Mouse (Mus musculus) heart, embryonic 10.5 days (tissue): ENCODE data around the gene Med15. TPM values are rescaled to one million over a fixed set of nuclear protein-coding genes. Genes with fewer than 3 reads are reported as not detected.
A peak's percentile ranks its signal among the peaks of the same experiment; 100 is the strongest.

Experiments used
- DNase-seq: peaks from one replicate; pipeline ENCODE4 v3.0.0-alpha.2; 2017; ENCODE audit warnings: low spot score
- H3K27ac ChIP-seq: fragments of 300-500 bp; sonication (generic); 2 replicates; pipeline ENCODE4 v1.5.1; 2016; ENCODE audit warnings: mild to moderate bottlenecking
- H3K27me3 ChIP-seq: fragments of 300-500 bp; sonication (generic); 2 replicates; pipeline ENCODE4 v1.6.1; 2016; ENCODE audit warnings: mild to moderate bottlenecking; ENCODE audit not compliant: poor library complexity, insufficient read depth, severe bottlenecking
- H3K36me3 ChIP-seq: fragments of 300-500 bp; sonication (generic); 2 replicates; pipeline ENCODE4 v1.6.1; 2016; ENCODE audit warnings: mild to moderate bottlenecking, moderate library complexity
- H3K4me1 ChIP-seq: fragments of 300-500 bp; sonication (generic); 2 replicates; pipeline ENCODE4 v1.6.1; 2016; ENCODE audit warnings: mild to moderate bottlenecking
- H3K4me3 ChIP-seq: fragments of 300-500 bp; sonication (generic); 2 replicates; pipeline ENCODE4 v1.5.1; 2016; ENCODE audit warnings: mild to moderate bottlenecking, moderate library complexity
- H3K9me3 ChIP-seq: fragments of 300-500 bp; sonication (generic); 2 replicates; pipeline ENCODE4 v1.6.1; 2016; ENCODE audit warnings: mild to moderate bottlenecking, moderate library complexity
- WGBS: fragments of 180-500 bp; shearing (Covaris S2); methylation state at CpG from one replicate; pipeline ENCODE4 v1.1.7; 2016; 5-methylcytosine and 5-hydroxymethylcytosine counted together
- polyA plus RNA-seq: library from polyadenylated mRNA; unstranded; fragments of >200 nt; fragmentation: Nextera tagmentation; extraction: Ambion mirVana; gene quantifications from 2 replicates; pipeline ENCODE4 v1.2.1, GENCODE M21; 2016

The Med15 gene
- polyA plus RNA-seq, 1 experiment from 2014 or later = 48.0 TPM

DNA sequence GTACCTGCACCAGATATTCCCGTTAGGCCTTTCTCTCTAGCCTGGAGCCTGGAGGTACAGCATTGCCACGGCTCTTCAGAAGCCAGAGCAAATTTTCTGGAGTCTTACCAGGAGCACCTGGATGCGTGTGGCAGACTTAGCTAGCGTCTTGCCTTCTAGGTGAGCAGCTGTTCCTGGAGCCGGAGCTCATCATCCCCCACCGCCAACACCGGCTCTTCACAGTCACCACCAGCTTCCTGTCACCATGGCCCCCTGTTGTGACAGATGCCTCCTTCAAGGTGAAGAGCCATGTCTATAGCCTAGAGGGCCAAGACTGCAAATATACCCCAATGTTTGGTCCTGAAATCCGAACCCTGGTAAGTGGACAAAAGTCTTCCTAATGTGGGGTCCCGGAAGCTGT lies 92.0 kb downstream of the Med15 start:
- Histone ChIP-seq H3K4me1 (peaks cover 26% of the 10 kb centered on the region), H3K9me3 (no peaks in the 10 kb centered on the region), H3K4me3 (no peak overlapping the region), H3K27ac (no peak overlapping the region), H3K36me3 (peaks cover 64% of the 10 kb centered on the region), H3K27me3 (no peaks in the 10 kb centered on the region)
- DNase-seq = peak; percentile 71
- 88% methylated on average over 9 of the region's 9 CpGs for WGBS

- Histone ChIP-seq H3K4me3 (no peak overlapping the region), H3K4me1 (peaks cover 29% of the 10 kb centered on the region), H3K36me3 (peaks cover 68% of the 10 kb centered on the region), H3K27me3 (no peaks in the 10 kb centered on the region), H3K9me3 (no peaks in the 10 kb centered on the region), H3K27ac (no peak overlapping the region)
- DNase-seq = peak; percentile 62
- 97% methylated on average over 6 of the region's 6 CpGs for WGBS
These were observed 92.7 kb downstream of the Med15 start for GRCm38 (mm10) chr16:17639951-17640350.

GRCm38 (mm10) chr16:17639081-17639480 lies 93.6 kb downstream of the Med15 start:
- H3K27me3 ChIP-seq = no peaks in the 10 kb centered on the region
- WGBS = 91% methylated on average over 3 of the region's 3 CpGs
- H3K27ac ChIP-seq = no peak overlapping the region
- peaks cover 69% of the 10 kb centered on the region for H3K36me3 ChIP-seq
- no peak for DNase-seq
- no peak overlapping the region for H3K4me3 ChIP-seq
- peaks cover 29% of the 10 kb centered on the region for H3K4me1 ChIP-seq
- no peaks in the 10 kb centered on the region for H3K9me3 ChIP-seq

GRCm38 (mm10) chr16:17638036-17638628 lies 94.6 kb downstream of the Med15 start:
- DNase-seq = peak; percentile 88
- Histone ChIP-seq H3K27me3 (no peaks in the 10 kb centered on the region), H3K36me3 (peaks cover 69% of the 10 kb centered on the region), H3K4me1 (peaks cover 35% of the 10 kb centered on the region), H3K27ac (no peak overlapping the region; the same call in 1 of the 2 replicates), H3K4me3 (no peak overlapping the region), H3K9me3 (no peaks in the 10 kb centered on the region)
- 86% methylated on average over 9 of the region's 9 CpGs for WGBS

DNA sequence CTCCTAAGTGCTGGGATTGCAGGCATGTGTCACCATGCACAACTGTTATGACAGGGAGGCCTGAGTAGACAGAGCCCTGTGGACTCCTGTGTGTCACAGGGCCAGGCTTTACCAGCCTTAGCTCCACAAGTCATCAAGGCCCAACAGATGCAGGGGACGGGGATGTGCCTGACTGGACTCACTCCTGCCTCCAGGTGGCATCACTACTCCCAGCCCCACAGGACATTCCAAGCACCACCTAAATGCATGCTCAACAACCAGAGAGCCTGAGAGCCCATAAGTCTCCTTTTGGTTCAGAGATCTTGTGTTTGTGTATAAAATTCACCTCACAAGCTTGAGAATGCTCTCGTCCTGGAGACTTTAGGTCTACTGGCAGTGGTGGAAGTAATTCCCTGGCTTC lies 95.1 kb downstream of the Med15 start:
- peaks cover 69% of the 10 kb centered on the region for H3K36me3 ChIP-seq
- peaks cover 38% of the 10 kb centered on the region for H3K4me1 ChIP-seq
- no peaks in the 10 kb centered on the region for H3K27me3 ChIP-seq
- H3K4me3 ChIP-seq = no peak overlapping the region
- no peaks in the 10 kb centered on the region for H3K9me3 ChIP-seq
- no peak overlapping the region; the same call in 1 of the 2 replicates for H3K27ac ChIP-seq
- 81% methylated on average over 2 of the region's 2 CpGs for WGBS
- no peak for DNase-seq

DNA sequence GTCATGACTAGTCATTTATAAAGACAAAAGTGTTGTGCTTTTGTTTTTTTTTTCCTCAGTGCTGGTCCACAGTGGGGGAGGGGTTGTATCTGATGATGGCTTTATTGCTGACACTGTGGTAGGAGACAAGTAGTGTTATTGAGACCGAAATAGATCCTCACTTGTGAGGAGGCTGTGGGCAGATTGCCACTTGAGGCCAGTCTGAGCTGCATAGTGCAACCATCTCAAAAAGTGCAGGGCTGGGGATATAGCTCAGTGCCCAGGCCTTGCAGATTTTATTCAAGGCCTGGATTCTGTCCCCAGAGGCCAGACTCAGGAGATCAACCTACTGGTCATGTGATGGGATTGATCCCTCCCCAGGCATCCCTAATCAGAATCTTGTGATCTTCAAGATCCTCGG lies 95.8 kb downstream of the Med15 start:
- peak; percentile 68 for DNase-seq
- WGBS = 58% methylated on average over 2 of the region's 2 CpGs
- H3K9me3 ChIP-seq = no peaks in the 10 kb centered on the region

DNA sequence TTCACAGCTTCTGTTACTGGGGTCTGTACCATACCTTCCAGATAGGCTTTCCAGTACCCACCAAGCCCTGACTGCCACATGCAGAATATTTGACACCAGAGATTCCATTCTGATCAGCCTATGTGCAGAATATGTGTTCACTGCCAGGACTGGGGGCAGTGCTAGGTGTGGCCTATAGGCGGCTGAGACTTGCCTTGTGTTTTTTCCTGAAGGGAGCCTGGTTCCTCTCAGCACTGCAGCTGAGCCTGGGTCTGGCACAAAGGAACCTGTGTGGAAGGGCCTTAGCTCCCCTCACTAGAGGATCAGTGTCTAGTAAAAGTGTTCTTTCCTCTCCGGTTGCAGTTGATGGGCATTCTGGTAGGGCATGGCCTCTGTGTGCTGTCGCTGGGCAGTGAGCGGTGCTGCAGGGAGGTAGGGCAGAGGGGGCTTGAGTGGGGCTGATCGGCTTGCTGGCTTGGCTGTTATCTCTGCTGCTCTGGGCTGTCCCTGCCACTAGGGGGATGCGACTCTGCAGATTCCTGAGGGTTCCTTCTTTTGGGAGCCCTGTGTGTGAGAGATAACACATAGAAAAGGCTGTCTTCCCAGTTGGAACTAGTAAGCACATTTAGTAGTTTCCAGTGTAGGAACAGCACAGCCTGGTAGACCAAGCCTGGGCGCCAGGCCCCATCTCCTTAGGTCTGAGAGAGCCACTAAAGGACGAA lies 99.1 kb downstream of the Med15 start:
- H3K4me3 ChIP-seq = no peak overlapping the region
- H3K36me3 ChIP-seq = peaks cover 70% of the 10 kb centered on the region
- DNase-seq = no peak
- H3K9me3 ChIP-seq = no peaks in the 10 kb centered on the region
- H3K27ac ChIP-seq = peak overlapping the region; percentile 36; the same call in 1 of the 2 replicates
- H3K4me1 ChIP-seq = peaks cover 38% of the 10 kb centered on the region
- WGBS = 68% methylated on average over 8 of the region's 8 CpGs
- H3K27me3 ChIP-seq = no peaks in the 10 kb centered on the region

More for the DNA sequence above, 95.8 kb downstream of the Med15 start:
- Histone ChIP-seq H3K27ac (no peak overlapping the region; the same call in 1 of the 2 replicates), H3K4me1 (peaks cover 38% of the 10 kb centered on the region), H3K4me3 (no peak overlapping the region), H3K27me3 (no peaks in the 10 kb centered on the region), H3K36me3 (peaks cover 70% of the 10 kb centered on the region)

DNA sequence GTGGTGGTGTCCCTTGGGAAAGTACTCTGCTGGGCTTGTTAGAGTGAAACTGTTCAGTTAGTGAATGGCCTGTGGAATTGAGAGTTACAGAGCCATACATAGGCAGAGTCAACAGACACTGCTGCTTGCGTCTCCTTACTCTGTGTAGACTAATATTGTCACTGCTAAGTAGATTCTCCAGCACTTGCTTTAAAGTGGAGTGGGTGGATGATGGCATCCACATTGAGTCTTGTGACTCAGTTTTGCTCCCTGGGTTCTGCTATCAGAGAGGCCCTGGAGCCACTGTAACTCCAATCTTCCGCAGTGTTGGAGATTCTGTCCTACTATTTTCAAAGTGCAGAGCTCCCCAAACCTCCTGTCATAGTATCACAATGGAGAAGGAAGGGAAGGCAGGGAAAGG lies 100.1 kb downstream of the Med15 start:
- H3K27ac ChIP-seq = no peak overlapping the region
- WGBS = 94% methylated on average over 2 of the region's 2 CpGs
- H3K36me3 ChIP-seq = peaks cover 70% of the 10 kb centered on the region
- H3K27me3 ChIP-seq = no peaks in the 10 kb centered on the region
- peaks cover 31% of the 10 kb centered on the region for H3K4me1 ChIP-seq
- no peaks in the 10 kb centered on the region for H3K9me3 ChIP-seq
- no peak for DNase-seq
- no peak overlapping the region for H3K4me3 ChIP-seq

DNA sequence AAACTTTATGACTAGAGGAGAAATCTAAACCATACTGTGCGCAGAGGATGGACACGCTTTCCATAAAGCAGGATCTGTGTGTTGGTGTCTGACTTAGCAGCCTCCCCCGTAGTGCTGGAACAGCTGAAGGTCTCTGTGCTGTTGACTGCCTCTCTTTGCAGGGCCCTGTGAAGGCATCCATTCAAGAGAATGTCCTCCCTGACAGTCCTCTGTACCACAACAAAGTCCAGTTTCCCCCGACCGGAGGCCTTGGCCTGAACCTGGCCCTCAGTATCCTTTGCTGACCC lies 106.5 kb downstream of the Med15 start:
- no peak overlapping the region for H3K4me3 ChIP-seq
- H3K27ac ChIP-seq = no peak overlapping the region
- H3K27me3 ChIP-seq = no peaks in the 10 kb centered on the region
- no peak for DNase-seq
- WGBS = 91% methylated on average over 5 of the region's 5 CpGs
- no peaks in the 10 kb centered on the region for H3K4me1 ChIP-seq
- H3K9me3 ChIP-seq = no peaks in the 10 kb centered on the region
- peaks cover 90% of the 10 kb centered on the region for H3K36me3 ChIP-seq

DNA sequence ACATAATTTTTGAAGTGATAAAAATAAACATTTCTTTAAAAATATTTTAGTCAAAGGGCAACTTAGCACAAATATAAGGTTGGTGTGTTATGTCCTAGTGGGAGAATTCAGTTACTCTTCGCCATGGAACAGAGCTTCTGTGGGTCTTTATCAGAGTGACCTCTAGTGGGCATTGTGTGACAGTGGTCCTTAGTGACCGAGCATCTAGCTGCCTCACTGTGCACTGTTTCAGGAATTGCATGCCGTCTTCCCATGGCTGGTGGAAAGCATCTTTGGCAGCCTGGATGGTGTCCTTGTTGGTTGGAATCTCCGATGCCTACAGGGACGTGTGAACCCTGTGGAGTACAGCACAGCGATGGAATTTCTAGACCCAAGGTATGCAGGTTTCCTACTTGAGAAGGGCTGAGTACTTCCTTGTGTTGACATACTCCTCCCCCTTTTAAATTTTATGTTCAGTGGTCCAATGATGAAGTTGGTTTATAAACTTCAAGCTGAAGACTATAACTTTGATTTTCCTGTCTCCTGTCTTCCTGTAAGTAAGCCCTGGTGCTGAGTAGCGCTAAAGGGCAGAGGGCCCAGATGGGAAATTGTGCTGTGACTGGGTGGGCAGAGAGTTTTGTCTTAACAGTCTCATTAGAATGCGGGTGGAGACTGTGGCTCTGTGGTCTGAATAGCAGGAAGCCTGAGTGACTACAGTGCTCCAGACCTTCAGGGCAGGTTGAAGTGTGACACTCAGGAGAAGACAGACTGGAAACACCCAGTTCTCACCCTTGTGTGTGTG lies 107.0 kb downstream of the Med15 start:
- peaks cover 1% of the 10 kb centered on the region; the same call in 1 of the 2 replicates for H3K4me1 ChIP-seq
- no peak for DNase-seq
- no peaks in the 10 kb centered on the region for H3K9me3 ChIP-seq
- H3K4me3 ChIP-seq = no peak overlapping the region
- WGBS = 75% methylated on average over 8 of the region's 8 CpGs
- peaks cover 85% of the 10 kb centered on the region for H3K36me3 ChIP-seq
- no peaks in the 10 kb centered on the region for H3K27me3 ChIP-seq
- no peak overlapping the region for H3K27ac ChIP-seq

DNA sequence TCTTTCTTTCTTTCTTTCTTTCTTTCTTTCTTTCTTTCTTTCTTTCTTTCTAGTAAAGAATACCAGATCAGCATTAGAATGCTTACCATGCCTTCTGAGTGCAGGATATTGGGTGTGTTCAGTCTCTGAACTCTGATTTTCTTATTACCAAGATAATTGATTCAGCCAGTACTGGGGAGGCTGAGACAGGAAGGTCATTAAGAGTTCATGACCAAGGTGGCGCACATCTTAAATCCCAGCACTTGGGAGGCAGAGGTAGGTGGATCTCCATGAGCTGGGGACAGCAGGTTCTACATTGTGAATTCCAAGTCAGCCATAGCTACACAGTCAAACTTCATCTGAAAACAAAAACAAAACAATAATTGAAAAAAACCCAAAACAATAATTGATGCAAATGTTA lies 110.8 kb downstream of the Med15 start:
- Histone ChIP-seq H3K4me3 (no peak overlapping the region), H3K4me1 (peaks cover 10% of the 10 kb centered on the region), H3K9me3 (no peaks in the 10 kb centered on the region), H3K27ac (no peak overlapping the region), H3K36me3 (peaks cover 48% of the 10 kb centered on the region), H3K27me3 (0 out of 2 replicates have a peak, but pooled peaks cover 2% of the 10 kb centered on the region)
- DNase-seq = no peak
- 98% methylated on average over 1 of the region's 1 CpGs for WGBS

DNA sequence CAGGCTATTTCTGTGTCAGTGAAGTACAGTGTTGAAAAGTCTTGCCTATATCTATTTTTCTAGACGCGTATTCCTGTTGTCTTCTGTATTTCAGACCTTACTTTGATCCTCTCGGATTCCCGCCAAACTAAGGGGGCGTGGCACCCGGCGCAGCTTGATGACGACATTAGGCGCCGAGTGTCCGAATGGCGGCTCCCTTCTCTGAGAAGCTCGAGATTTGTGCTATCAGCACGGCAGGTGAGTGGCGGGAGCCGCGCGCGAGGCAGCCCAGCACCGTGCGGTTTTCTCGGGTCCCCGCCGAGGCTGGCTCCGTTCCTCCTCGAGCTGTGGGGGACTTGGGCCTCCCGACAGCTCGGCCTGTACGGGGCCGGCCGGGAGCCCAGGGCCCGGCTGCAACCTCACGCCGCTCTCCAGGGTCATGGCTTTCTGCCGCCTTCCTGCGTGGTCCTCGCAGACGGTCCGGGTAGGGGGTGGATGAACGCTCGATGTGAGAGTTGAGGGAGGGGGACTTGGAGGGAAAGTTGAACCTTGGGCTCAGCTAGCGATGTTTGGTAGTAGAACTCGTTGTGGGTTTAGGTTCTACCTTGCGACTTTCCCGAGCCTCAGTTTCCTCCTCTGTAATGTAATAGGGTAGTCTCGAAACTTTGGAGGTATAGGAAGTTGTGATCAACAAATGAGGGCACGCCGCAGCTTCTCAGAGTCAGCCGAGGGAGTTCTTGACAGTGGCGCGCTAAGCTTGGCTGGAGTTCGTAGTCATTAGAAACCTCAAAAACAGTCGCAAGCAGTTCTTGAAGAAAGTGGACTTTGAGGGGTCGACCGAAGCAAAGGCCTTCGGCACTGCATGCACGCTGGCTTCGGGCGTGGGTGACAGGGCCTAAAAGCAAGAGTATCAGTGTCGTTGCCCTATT lies 113.2 kb downstream of the Med15 start, which contains the start of gene Smpd4:
TSS of gene Smpd4 (plus strand) at position 157 of the 908 bp plus-strand sequence.
- peak within 1 kb of the TSS; percentile 89 for H3K4me3 ChIP-seq
- no peaks in the 10 kb centered on the region for H3K9me3 ChIP-seq
- 3% methylated on average over 60 of the region's 60 CpGs for WGBS
- 0 out of 2 replicates have a peak, but pooled peaks cover 2% of the 10 kb centered on the region for H3K27me3 ChIP-seq
- peak within 1 kb of the TSS; percentile 86 for H3K27ac ChIP-seq
- H3K36me3 ChIP-seq = peaks cover 24% of the 10 kb centered on the region
- DNase-seq = peak; percentile 94
- peaks cover 10% of the 10 kb centered on the region for H3K4me1 ChIP-seq
